Mouse (Mus musculus): ENCODE measurements around the gene Eif4e.

- TF ChIP-seq CTCF (IDR thresholded peaks at IDR 0.05; ENCODE audit: low read depth) (no peak), EP300 (IDR thresholded peaks at IDR 0.05; ENCODE audit: low read depth) (no peak)
Observed at GRCm38 (mm10) chr3:138525494-138525893, 485 bp upstream of the Eif4e start.
